Mouse (Mus musculus) CH12.LX (cell line): ENCODE measurements around the gene Fgf11.

Experiments used
- BHLHE40 ChIP-seq: IDR thresholded peaks from 2 replicates; pipeline ENCODE4 v1.6.1; 2011; ENCODE audit warnings: mild to moderate bottlenecking, low read depth, low read length, improper control_type of control experiment
- CHD1 ChIP-seq: IDR thresholded peaks from 2 replicates; pipeline ENCODE4 v1.6.1; 2012; ENCODE audit warnings: low read depth, low read length, improper control_type of control experiment, inconsistent platforms
- CHD2 ChIP-seq: IDR thresholded peaks from 2 replicates; pipeline ENCODE4 v1.6.1; 2011; ENCODE audit warnings: low read length, improper control_type of control experiment
- CTCF ChIP-seq, 2 experiments: IDR thresholded peaks in 1 of 2; conservative IDR thresholded peaks in 1 of 2; 2 replicates each; pipeline ENCODE4 v1.5.1; 2011 to 2012; ENCODE audit warnings: low read depth in 2 of 2, low read length in 2 of 2, improper control_type of control experiment in 1 of 2, inconsistent platforms in 1 of 2, mild to moderate bottlenecking in 1 of 2, moderate library complexity in 1 of 2
- EP300 ChIP-seq: IDR thresholded peaks from 2 replicates; pipeline ENCODE4 v1.6.1; 2011; ENCODE audit warnings: low read length, improper control_type of control experiment
- JUND ChIP-seq: conservative IDR thresholded peaks from 2 replicates; pipeline ENCODE4 v1.6.1; 2011; ENCODE audit warnings: low read depth, low read length, improper control_type of control experiment
- MAFK ChIP-seq: IDR thresholded peaks from 2 replicates; pipeline ENCODE4 v1.6.1; 2011; ENCODE audit warnings: low read length, improper control_type of control experiment; ENCODE audit not compliant: insufficient replicate concordance
- MAX ChIP-seq: IDR thresholded peaks from 2 replicates; pipeline ENCODE4 v1.6.1; 2011; ENCODE audit warnings: low read length, improper control_type of control experiment
- MEF2A ChIP-seq: IDR thresholded peaks from 2 replicates; pipeline ENCODE4 v1.6.1; 2014; ENCODE audit warnings: low read depth, mild to moderate bottlenecking, inconsistent platforms, low read length, improper control_type of control experiment, borderline replicate concordance
- POLR2A ChIP-seq: IDR thresholded peaks from 2 replicates; pipeline ENCODE4 v1.6.1; 2011; ENCODE audit warnings: low read depth, mild to moderate bottlenecking, improper control_type of control experiment, low read length
- SMC3 ChIP-seq: IDR thresholded peaks from 2 replicates; pipeline ENCODE4 v1.6.1; 2011; ENCODE audit warnings: low read depth, low read length, improper control_type of control experiment

GRCm38 (mm10) chr11:69828832-69829231 is 27.2 kb upstream of the Fgf11 start:
- TF ChIP-seq CTCF (conservative IDR thresholded peaks at IDR 0.05 in 1 of 2, IDR thresholded peaks at IDR 0.05 in 1 of 2; ENCODE audit: low read depth in 2 of 2, low read length in 2 of 2) (no peak), POLR2A (no peak), MEF2A (no peak), EP300 (no peak), JUND (no peak), SMC3 (no peak), MAFK (no peak), CHD1 (no peak), CHD2 (no peak), MAX (no peak), BHLHE40 (no peak)
